Mouse (Mus musculus): ENCODE data around the gene Smarcc1. TPM values are rescaled to one million over a fixed set of nuclear protein-coding genes. Genes with fewer than 3 reads are reported as not detected.

Gene Smarcc1
- total and polyA plus RNA-seq, 3 experiments: 30.4 to 97.0 (median 41.3) TPM

GRCm38 (mm10) chr9:110273507-110273906, 156.0 kb downstream of the Smarcc1 start:
- H3K27ac ChIP-seq (ENCODE audit: insufficient read depth, low read depth): no peak overlapping the region
- H3K36me3 ChIP-seq (replicated peaks in 1 of 2; ENCODE audit: control insufficient read depth in 1 of 2, insufficient read depth in 1 of 2, low read length in 1 of 2): no peaks in the 10 kb centered on the region
- H3K9ac ChIP-seq (ENCODE audit: insufficient read depth, low read depth): no peak overlapping the region
- no peaks in the 10 kb centered on the region for H3K27me3 ChIP-seq (replicated peaks)
- DNase-seq (ENCODE audit: extremely low read depth): no peak
- no peaks in the 10 kb centered on the region for H3K9me3 ChIP-seq (replicated peaks; ENCODE audit: low read length)
- H3K4me2 ChIP-seq (ENCODE audit: insufficient read depth, low read depth, poor library complexity, severe bottlenecking): no peak overlapping the region
- TF ChIP-seq UBTF (IDR thresholded peaks at IDR 0.05; ENCODE audit: low read depth, low read length) (no peak), CTCF (conservative IDR thresholded peaks at IDR 0.05 in 1 of 2, IDR thresholded peaks at IDR 0.05 in 1 of 2; ENCODE audit: low read depth in 2 of 2, low read length in 2 of 2) (no peak), HCFC1 (IDR thresholded peaks at IDR 0.05; ENCODE audit: low read depth, low read length) (no peak), PAX5 (IDR thresholded peaks at IDR 0.05; ENCODE audit: low read length) (no peak), ZNF384 (IDR thresholded peaks at IDR 0.05; ENCODE audit: low read depth, low read length) (no peak), EP300 (IDR thresholded peaks at IDR 0.05; ENCODE audit: low read length) (no peak), IRF4 (IDR thresholded peaks at IDR 0.05; ENCODE audit: low read depth, low read length) (no peak), JUND (conservative IDR thresholded peaks at IDR 0.05; ENCODE audit: low read depth, low read length) (no peak), SIN3A (IDR thresholded peaks at IDR 0.05; ENCODE audit: low read length) (no peak), BHLHE40 (IDR thresholded peaks at IDR 0.05; ENCODE audit: low read depth, low read length) (no peak), MEF2A (IDR thresholded peaks at IDR 0.05; ENCODE audit: borderline replicate concordance, low read depth, low read length) (no peak), ETS1 (conservative IDR thresholded peaks at IDR 0.05; ENCODE audit: low read depth, low read length) (no peak), USF1 (IDR thresholded peaks at IDR 0.05; ENCODE audit: low read depth, low read length) (no peak)
- H3K4me3 ChIP-seq (replicated peaks in 1 of 3; ENCODE audit: low read depth in 2 of 3, low read length in 2 of 3, poor library complexity in 1 of 3): no peak overlapping the region
- no peaks in the 10 kb centered on the region for H3K79me2 ChIP-seq (replicated peaks; ENCODE audit: control insufficient read depth, extremely low read depth, insufficient read depth, poor library complexity, severe bottlenecking)
- in situ Hi-C loops (cut with MboI; ENCODE audit: low pct_ligation_motif_present, low pct_unique_long_range_greater_than_20kb, low sequenced_read_pairs): no loop called here
- peaks cover 9 to 13% of the 10 kb centered on the region in 2 experiments for H3K4me1 ChIP-seq (ENCODE audit: control insufficient read depth in 1 of 2, insufficient read depth in 2 of 2)
- dilution Hi-C loops (cut with MboI; ENCODE audit: extremely low pct_ligation_motif_present, extremely low pct_unique_long_range_greater_than_20kb, low sequenced_read_pairs): no loop called here

GRCm38 (mm10) chr9:110275882-110276281, 158.4 kb downstream of the Smarcc1 start:
- H3K27ac ChIP-seq (ENCODE audit: insufficient read depth, low read depth): no peak overlapping the region
- no peaks in the 10 kb centered on the region for H3K79me2 ChIP-seq (replicated peaks; ENCODE audit: control insufficient read depth, extremely low read depth, insufficient read depth, poor library complexity, severe bottlenecking)
- H3K9ac ChIP-seq (ENCODE audit: insufficient read depth, low read depth): no peak overlapping the region
- H3K27me3 ChIP-seq (replicated peaks): no peaks in the 10 kb centered on the region
- in situ Hi-C loops (cut with MboI; ENCODE audit: low pct_ligation_motif_present, low pct_unique_long_range_greater_than_20kb, low sequenced_read_pairs): no loop called here
- peak; percentile 15 for DNase-seq (ENCODE audit: extremely low read depth)
- dilution Hi-C loops (cut with MboI; ENCODE audit: extremely low pct_ligation_motif_present, extremely low pct_unique_long_range_greater_than_20kb, low sequenced_read_pairs): no loop called here
- H3K36me3 ChIP-seq (replicated peaks in 1 of 2; ENCODE audit: control insufficient read depth in 1 of 2, insufficient read depth in 1 of 2, low read length in 1 of 2): no peaks in the 10 kb centered on the region
- no peak overlapping the region for H3K4me2 ChIP-seq (ENCODE audit: insufficient read depth, low read depth, poor library complexity, severe bottlenecking)
- no peaks in the 10 kb centered on the region for H3K9me3 ChIP-seq (replicated peaks; ENCODE audit: low read length)
- TF ChIP-seq MAZ (IDR thresholded peaks at IDR 0.05; ENCODE audit: low read depth, low read length) (no peak), CTCF (conservative IDR thresholded peaks at IDR 0.05 in 1 of 2, IDR thresholded peaks at IDR 0.05 in 1 of 2; ENCODE audit: low read depth in 2 of 2, low read length in 2 of 2) (peak in 1 of 2 experiments; percentile 35; a peak in 2 of 4 replicates), POLR2A (IDR thresholded peaks at IDR 0.05; ENCODE audit: low read depth, low read length) (no peak), ZNF384 (IDR thresholded peaks at IDR 0.05; ENCODE audit: low read depth, low read length) (no peak)
- no peak overlapping the region for H3K4me3 ChIP-seq (replicated peaks in 1 of 3; ENCODE audit: low read depth in 2 of 3, low read length in 2 of 3, poor library complexity in 1 of 3)
- peaks cover 6 to 13% of the 10 kb centered on the region in 2 experiments for H3K4me1 ChIP-seq (ENCODE audit: control insufficient read depth in 1 of 2, insufficient read depth in 2 of 2)
